ENCODE assay signal across 8 mouse cellular contexts in genomic region chr11:60700320-60701185, GRCm38 (mm10). TPM values are rescaled to one million over a fixed set of nuclear protein-coding genes. Genes with fewer than 3 reads are reported as not detected.
DNase-seq lines count a peak whose midpoint lies in the region; ATAC-seq and TF ChIP-seq lines count a peak whose summit lies in the region.

No protein-coding gene starts in this region.

- peak overlapping the region; percentile 94 for H3K9ac ChIP-seq in hindbrain, embryonic 15.5 days

- no peaks in the 10 kb centered on the region for H3K27me3 ChIP-seq in embryonic facial prominence, embryonic 10.5 days (replicated peaks; ENCODE audit: low read depth, poor library complexity, severe bottlenecking)
- H3K27me3 ChIP-seq in hindbrain, embryonic 15.5 days: no peaks in the 10 kb centered on the region

- WGBS in embryonic facial prominence, embryonic 10.5 days: 35% methylated on average over 12 of the region's 12 CpGs
- WGBS in hindbrain, embryonic 15.5 days: 19% methylated on average over 12 of the region's 12 CpGs

- DNase-seq in layer of hippocampus, postnatal 10 days (ENCODE audit: low spot score in 2 of 2): peak; percentile 4 to 13
- DNase-seq in layer of hippocampus, postnatal 36 days: no peak
- peak; percentile 32 for DNase-seq in embryonic facial prominence, embryonic 10.5 days (ENCODE audit: low spot score)
- peak; percentile 13 for DNase-seq in lung, postnatal 10 days
- DNase-seq in urinary bladder, postnatal 10 days (ENCODE audit: low spot score): no peak

- peaks cover 15% of the 10 kb centered on the region for H3K4me1 ChIP-seq in bone marrow macrophage, adult 2 months (ENCODE audit: control insufficient read depth, insufficient read depth, low read length)
- H3K4me1 ChIP-seq in embryonic facial prominence, embryonic 10.5 days: peaks cover 47% of the 10 kb centered on the region
- peaks cover 57% of the 10 kb centered on the region for H3K4me1 ChIP-seq in hindbrain, embryonic 15.5 days (replicated peaks)

- H3K4me3 ChIP-seq in bone marrow macrophage, adult 2 months (ENCODE audit: insufficient read depth, low read length): peak overlapping the region; percentile 76
- H3K4me3 ChIP-seq in embryonic facial prominence, embryonic 10.5 days: peak overlapping the region; percentile 92
- peak overlapping the region; percentile 96 for H3K4me3 ChIP-seq in hindbrain, embryonic 15.5 days

- no peak for TF ChIP-seq POLR2A in bone marrow macrophage, adult 2 months (IDR thresholded peaks at IDR 0.05; ENCODE audit: borderline replicate concordance, low read depth, low read length)

- no peak overlapping the region for H3K27ac ChIP-seq in bone marrow macrophage, adult 2 months (ENCODE audit: insufficient read depth, low read depth, low read length)
- H3K27ac ChIP-seq in embryonic facial prominence, embryonic 10.5 days (replicated peaks): peak overlapping the region; percentile 97
- H3K27ac ChIP-seq in hindbrain, embryonic 15.5 days (replicated peaks): peak overlapping the region; percentile 91

- H3K36me3 ChIP-seq in embryonic facial prominence, embryonic 10.5 days (replicated peaks): peaks cover 40% of the 10 kb centered on the region
- 0 out of 2 replicates have a peak, but pooled peaks cover 2% of the 10 kb centered on the region for H3K36me3 ChIP-seq in hindbrain, embryonic 15.5 days

- no peaks in the 10 kb centered on the region for H3K9me3 ChIP-seq in embryonic facial prominence, embryonic 10.5 days
- H3K9me3 ChIP-seq in hindbrain, embryonic 15.5 days: no peaks in the 10 kb centered on the region

- ATAC-seq in hindbrain, embryonic 15.5 days (ENCODE audit: low FRiP score, low read depth): no peak
- ATAC-seq in megakaryocyte progenitor cell, adult 5-6 weeks (replicated peaks; ENCODE audit: poor library complexity): no peak

- peak overlapping the region; percentile 93 for H3K4me2 ChIP-seq in hindbrain, embryonic 15.5 days

- TF ChIP-seq CTCF in bone marrow macrophage, adult 2 months (IDR thresholded peaks at IDR 0.05; ENCODE audit: low read depth, low read length): no peak

RNA-seq across cellular contexts. Expression of gene Llgl1, which starts 1.0 kb away (rescaled TPM):
- total RNA-seq in layer of hippocampus, postnatal 10 days (2021): 10 to 100 TPM; 42.5 to 47.3 TPM
- total RNA-seq in layer of hippocampus, postnatal 36 days (2021): 10 to 100 TPM; 42.3 to 47.9 TPM
- polyA plus RNA-seq in bone marrow macrophage, adult 2 months (2012; ENCODE audit: insufficient read depth, insufficient read length, missing spikeins): 17.1 and 17.5 TPM in 2 replicates
- polyA plus RNA-seq in embryonic facial prominence, embryonic 10.5 days (2016; fragmentation: Nextera tagmentation; extraction: Ambion mirVana): 125 and 133 TPM in 2 replicates
- 51.7 and 53.2 TPM in 2 replicates for polyA plus RNA-seq in hindbrain, embryonic 15.5 days (2015; fragmentation: Nextera tagmentation; extraction: Ambion mirVana)
- 5.4 and 5.6 TPM in 2 replicates for total RNA-seq in megakaryocyte progenitor cell, adult 5-6 weeks (2015)
- total RNA-seq in megakaryocyte progenitor cell, adult 5-6 weeks (2017): 4.1 and 6.7 TPM in 2 replicates

RNA-seq across cellular contexts. Expression of gene Flii, which starts 26.5 kb away (rescaled TPM):
- 10 to 100 TPM; 54.7 to 57.8 TPM for total RNA-seq in layer of hippocampus, postnatal 10 days (2021)
- 10 to 100 TPM; 58.4 to 60.6 TPM for total RNA-seq in layer of hippocampus, postnatal 36 days (2021)
- 144 and 146 TPM in 2 replicates for polyA plus RNA-seq in bone marrow macrophage, adult 2 months (2012; ENCODE audit: insufficient read depth, insufficient read length, missing spikeins)
- 71.9 and 75.5 TPM in 2 replicates for polyA plus RNA-seq in embryonic facial prominence, embryonic 10.5 days (2016; fragmentation: Nextera tagmentation; extraction: Ambion mirVana)
- 72.7 and 77.5 TPM in 2 replicates for polyA plus RNA-seq in hindbrain, embryonic 15.5 days (2015; fragmentation: Nextera tagmentation; extraction: Ambion mirVana)
- total RNA-seq in megakaryocyte progenitor cell, adult 5-6 weeks (2015): 62.6 and 80.2 TPM in 2 replicates
- 133 and 138 TPM in 2 replicates for total RNA-seq in megakaryocyte progenitor cell, adult 5-6 weeks (2017)

RNA-seq across cellular contexts. Expression of gene Mief2, which starts 27.6 kb away (rescaled TPM):
- total RNA-seq in layer of hippocampus, postnatal 10 days (2021): 10 to 100 TPM; 25.4 to 27.7 TPM
- total RNA-seq in layer of hippocampus, postnatal 36 days (2021): 10 to 100 TPM; 23.6 to 24.4 TPM
- polyA plus RNA-seq in bone marrow macrophage, adult 2 months (2012; ENCODE audit: insufficient read depth, insufficient read length, missing spikeins): 6.1 and 9.3 TPM in 2 replicates
- 14.4 and 15.6 TPM in 2 replicates for polyA plus RNA-seq in embryonic facial prominence, embryonic 10.5 days (2016; fragmentation: Nextera tagmentation; extraction: Ambion mirVana)
- 24.7 and 27.0 TPM in 2 replicates for polyA plus RNA-seq in hindbrain, embryonic 15.5 days (2015; fragmentation: Nextera tagmentation; extraction: Ambion mirVana)
- 2.2 and 2.4 TPM in 2 replicates for total RNA-seq in megakaryocyte progenitor cell, adult 5-6 weeks (2015)
- total RNA-seq in megakaryocyte progenitor cell, adult 5-6 weeks (2017): 3.8 and 4.6 TPM in 2 replicates

Comparison
In these comparisons a context has a peak if more than half of its experiments do, and no peak if none do; other contexts are left out.
1. DNase-seq: peak in layer of hippocampus, postnatal 10 days (2 of 2), embryonic facial prominence, embryonic 10.5 days (single experiment) and lung, postnatal 10 days (single experiment); none in layer of hippocampus, postnatal 36 days (0 of 2) and urinary bladder, postnatal 10 days (single experiment).
2. RNA of gene Llgl1, which starts 1.0 kb away (total RNA-seq): 42.3 to 47.9 TPM in layer of hippocampus, postnatal 36 days and 42.5 to 47.3 TPM in layer of hippocampus, postnatal 10 days; 4.1 to 6.7 TPM in megakaryocyte progenitor cell, adult 5-6 weeks; every median in the first group is over 4 times any median in the second.
3. RNA of gene Mief2, which starts 27.6 kb away (total RNA-seq): 25.4 to 27.7 TPM in layer of hippocampus, postnatal 10 days and 23.6 to 24.4 TPM in layer of hippocampus, postnatal 36 days; 2.2 to 4.6 TPM in megakaryocyte progenitor cell, adult 5-6 weeks; every median in the first group is over 4 times any median in the second.
4. Peak in every context shown above with its lines, with median percentiles within 50 percentile points of each other: H3K4me3 ChIP-seq.